Mouse (Mus musculus): ENCODE measurements around the gene Efl1. TPM values are rescaled to one million over a fixed set of nuclear protein-coding genes. Genes with fewer than 3 reads are reported as not detected.
A peak's percentile ranks its signal among the peaks of the same experiment; 100 is the strongest.

Gene Efl1
- polyA plus RNA-seq (2011; ENCODE audit: insufficient read depth, insufficient read length, low read depth, missing spikeins) = 24.1 and 27.1 TPM in 2 replicates

GRCm38 (mm10) chr7:82648353-82649080 lies at the start of gene Efl1, which contains the start of gene Saxo2:
TSS of gene Efl1 (plus strand) at chr7:82648614.
TSS of gene Saxo2 (minus strand) at chr7:82648528.
- Histone ChIP-seq H3K9me3 (replicated peaks; ENCODE audit: control insufficient read depth, insufficient read depth, low read length, poor library complexity, severe bottlenecking) (no peaks in the 10 kb centered on the region), H3K36me3 (ENCODE audit: control insufficient read depth, insufficient read depth, low read length, poor library complexity, severe bottlenecking) (peaks cover 4% of the 10 kb centered on the region), H3K27ac (ENCODE audit: insufficient read depth, low read length) (no peak within 1 kb of the TSS), H3K4me3 (ENCODE audit: low read depth, low read length) (peak within 1 kb of the TSS; percentile 92), H3K4me1 (ENCODE audit: control insufficient read depth, insufficient read depth, low read length) (no peaks in the 10 kb centered on the region), H3K9ac (ENCODE audit: low read depth, poor library complexity, severe bottlenecking) (peak within 1 kb of the TSS; percentile 55), H3K27me3 (ENCODE audit: control insufficient read depth, insufficient read depth, low read length, poor library complexity, severe bottlenecking) (no peaks in the 10 kb centered on the region)
- no peak for TF ChIP-seq EP300 (IDR thresholded peaks at IDR 0.05; ENCODE audit: insufficient read depth, low read depth, low read length)
- no peak for TF ChIP-seq CTCF (IDR thresholded peaks at IDR 0.05; ENCODE audit: low read depth, low read length)
- TF ChIP-seq POLR2A (IDR thresholded peaks at IDR 0.05; ENCODE audit: insufficient read depth, low read length) = no peak

GRCm38 (mm10) chr7:82602008-82602407 lies 46.4 kb upstream of the Efl1 start:
- no peak overlapping the region for H3K4me3 ChIP-seq (ENCODE audit: low read depth, low read length)
- no peak overlapping the region for H3K9ac ChIP-seq (ENCODE audit: low read depth, poor library complexity, severe bottlenecking)
- H3K36me3 ChIP-seq (ENCODE audit: control insufficient read depth, insufficient read depth, low read length, poor library complexity, severe bottlenecking) = no peaks in the 10 kb centered on the region
- H3K27me3 ChIP-seq (ENCODE audit: control insufficient read depth, insufficient read depth, low read length, poor library complexity, severe bottlenecking) = no peaks in the 10 kb centered on the region; the same call in 1 of the 2 replicates
- TF ChIP-seq CTCF (IDR thresholded peaks at IDR 0.05; ENCODE audit: low read depth, low read length) = no peak
- H3K4me1 ChIP-seq (ENCODE audit: control insufficient read depth, insufficient read depth, low read length) = no peaks in the 10 kb centered on the region
- no peaks in the 10 kb centered on the region for H3K9me3 ChIP-seq (replicated peaks; ENCODE audit: control insufficient read depth, insufficient read depth, low read length, poor library complexity, severe bottlenecking)
- no peak overlapping the region for H3K27ac ChIP-seq (ENCODE audit: insufficient read depth, low read length)

- H3K27ac ChIP-seq (ENCODE audit: insufficient read depth, low read length) = no peak overlapping the region
- TF ChIP-seq POLR2A (IDR thresholded peaks at IDR 0.05; ENCODE audit: insufficient read depth, low read length) (no peak), EP300 (IDR thresholded peaks at IDR 0.05; ENCODE audit: insufficient read depth, low read depth, low read length) (no peak), CTCF (IDR thresholded peaks at IDR 0.05; ENCODE audit: low read depth, low read length) (no peak)
- no peak overlapping the region for H3K9ac ChIP-seq (ENCODE audit: low read depth, poor library complexity, severe bottlenecking)
- no peaks in the 10 kb centered on the region for H3K9me3 ChIP-seq (replicated peaks; ENCODE audit: control insufficient read depth, insufficient read depth, low read length, poor library complexity, severe bottlenecking)
- H3K36me3 ChIP-seq (ENCODE audit: control insufficient read depth, insufficient read depth, low read length, poor library complexity, severe bottlenecking) = no peaks in the 10 kb centered on the region
- H3K4me3 ChIP-seq (ENCODE audit: low read depth, low read length) = no peak overlapping the region
- no peaks in the 10 kb centered on the region for H3K4me1 ChIP-seq (ENCODE audit: control insufficient read depth, insufficient read depth, low read length)
- H3K27me3 ChIP-seq (ENCODE audit: control insufficient read depth, insufficient read depth, low read length, poor library complexity, severe bottlenecking) = no peaks in the 10 kb centered on the region; the same call in 1 of the 2 replicates
These were observed 43.0 kb upstream of the Efl1 start for GRCm38 (mm10) chr7:82605425-82605824.

GRCm38 (mm10) chr7:82609629-82610028 lies 38.8 kb upstream of the Efl1 start:
- no peak overlapping the region for H3K9ac ChIP-seq (ENCODE audit: low read depth, poor library complexity, severe bottlenecking)
- no peaks in the 10 kb centered on the region for H3K4me1 ChIP-seq (ENCODE audit: control insufficient read depth, insufficient read depth, low read length)
- TF ChIP-seq EP300 (IDR thresholded peaks at IDR 0.05; ENCODE audit: insufficient read depth, low read depth, low read length) (no peak), CTCF (IDR thresholded peaks at IDR 0.05; ENCODE audit: low read depth, low read length) (no peak), POLR2A (IDR thresholded peaks at IDR 0.05; ENCODE audit: insufficient read depth, low read length) (no peak)

GRCm38 (mm10) chr7:82625342-82625741 lies 23.1 kb upstream of the Efl1 start:
- TF ChIP-seq CTCF (IDR thresholded peaks at IDR 0.05; ENCODE audit: low read depth, low read length) = no peak
- Histone ChIP-seq H3K9me3 (replicated peaks; ENCODE audit: control insufficient read depth, insufficient read depth, low read length, poor library complexity, severe bottlenecking) (no peaks in the 10 kb centered on the region), H3K27me3 (ENCODE audit: control insufficient read depth, insufficient read depth, low read length, poor library complexity, severe bottlenecking) (no peaks in the 10 kb centered on the region), H3K4me3 (ENCODE audit: low read depth, low read length) (no peak overlapping the region), H3K27ac (ENCODE audit: insufficient read depth, low read length) (no peak overlapping the region), H3K9ac (ENCODE audit: low read depth, poor library complexity, severe bottlenecking) (no peak overlapping the region), H3K36me3 (ENCODE audit: control insufficient read depth, insufficient read depth, low read length, poor library complexity, severe bottlenecking) (no peaks in the 10 kb centered on the region), H3K4me1 (ENCODE audit: control insufficient read depth, insufficient read depth, low read length) (no peaks in the 10 kb centered on the region)

More at GRCm38 (mm10) chr7:82609629-82610028, 38.8 kb upstream of the Efl1 start:
- no peak overlapping the region for H3K27ac ChIP-seq (ENCODE audit: insufficient read depth, low read length)
- H3K27me3 ChIP-seq (ENCODE audit: control insufficient read depth, insufficient read depth, low read length, poor library complexity, severe bottlenecking) = no peaks in the 10 kb centered on the region
- H3K9me3 ChIP-seq (replicated peaks; ENCODE audit: control insufficient read depth, insufficient read depth, low read length, poor library complexity, severe bottlenecking) = no peaks in the 10 kb centered on the region
- H3K4me3 ChIP-seq (ENCODE audit: low read depth, low read length) = no peak overlapping the region
- no peaks in the 10 kb centered on the region for H3K36me3 ChIP-seq (ENCODE audit: control insufficient read depth, insufficient read depth, low read length, poor library complexity, severe bottlenecking)

- H3K9ac ChIP-seq (ENCODE audit: low read depth, poor library complexity, severe bottlenecking) = no peak overlapping the region
- no peaks in the 10 kb centered on the region for H3K4me1 ChIP-seq (ENCODE audit: control insufficient read depth, insufficient read depth, low read length)
- H3K9me3 ChIP-seq (replicated peaks; ENCODE audit: control insufficient read depth, insufficient read depth, low read length, poor library complexity, severe bottlenecking) = no peaks in the 10 kb centered on the region
- H3K4me3 ChIP-seq (ENCODE audit: low read depth, low read length) = no peak overlapping the region
- TF ChIP-seq EP300 (IDR thresholded peaks at IDR 0.05; ENCODE audit: insufficient read depth, low read depth, low read length) = no peak
- TF ChIP-seq CTCF (IDR thresholded peaks at IDR 0.05; ENCODE audit: low read depth, low read length) = no peak
- no peak for TF ChIP-seq POLR2A (IDR thresholded peaks at IDR 0.05; ENCODE audit: insufficient read depth, low read length)
- H3K27ac ChIP-seq (ENCODE audit: insufficient read depth, low read length) = no peak overlapping the region
- H3K36me3 ChIP-seq (ENCODE audit: control insufficient read depth, insufficient read depth, low read length, poor library complexity, severe bottlenecking) = peaks cover 3% of the 10 kb centered on the region
- H3K27me3 ChIP-seq (ENCODE audit: control insufficient read depth, insufficient read depth, low read length, poor library complexity, severe bottlenecking) = no peaks in the 10 kb centered on the region
These were observed 1.2 kb upstream of the Efl1 start for GRCm38 (mm10) chr7:82647183-82647582.

Data from ES-Bruce4 (cell line).